Mouse (Mus musculus): ENCODE data around the gene Tpbpb. TPM values are rescaled to one million over a fixed set of nuclear protein-coding genes. Genes with fewer than 3 reads are reported as not detected.

Gene Tpbpb
- polyA plus RNA-seq (2017; shearing (Covaris generic)): not detected

GRCm38 (mm10) chr13:60904780-60905179 is at the start of gene Tpbpb:
Tpbpb (minus strand) TSS chr13:60904880.

GRCm38 (mm10) chr13:60941884-60942283 is 37.2 kb upstream of the Tpbpb start, which contains the start of gene Tpbpa:
Tpbpa (minus strand) TSS chr13:60941984.

GRCm38 (mm10) chr13:60936500-60936901 is 31.8 kb upstream of the Tpbpb start, which contains the start of the genes Gm49391 and Ctla2a:
Gm49391 (minus strand) TSS chr13:60936571.
Ctla2a (minus strand) TSS chr13:60936625.

GRCm38 (mm10) chr13:60935490-60935889 is 30.8 kb upstream of the Tpbpb start, which contains the start of gene Gm49393:
Gm49393 (minus strand) TSS chr13:60935590.

GRCm38 (mm10) chr13:60897328-60897727 is 7.4 kb downstream of the Tpbpb start, which contains the start of gene Ctla2b:
Ctla2b (minus strand) TSS chr13:60897447.

GRCm38 (mm10) chr13:60896794-60897193 is 7.9 kb downstream of the Tpbpb start, which contains the start of gene Gm49392:
Gm49392 (minus strand) TSS chr13:60896894.

GRCm38 (mm10) chr13:60864281-60864680 is 40.4 kb downstream of the Tpbpb start, which contains the start of gene 4930486L24Rik:
4930486L24Rik (minus strand) TSS chr13:60864475.

Other genes starting within 250 kb of the Tpbpb start
- gene BC051665, start 118.5 kb downstream of the Tpbpb start, polyA plus RNA-seq (2017; shearing (Covaris generic)): not detected
- gene Ctsll3, start 102.0 kb downstream of the Tpbpb start, polyA plus RNA-seq (2017; shearing (Covaris generic)): not detected
- gene 4930486L24Rik, start 40.4 kb downstream of the Tpbpb start, polyA plus RNA-seq (2017; shearing (Covaris generic)): 2.0 TPM
- not detected for gene Gm49392, start 8.0 kb downstream of the Tpbpb start, polyA plus RNA-seq (2017; shearing (Covaris generic))
- gene Ctla2b, start 7.4 kb downstream of the Tpbpb start, polyA plus RNA-seq (2017; shearing (Covaris generic)): 8.4 TPM
- not detected for gene Gm49393, start 30.7 kb upstream of the Tpbpb start, polyA plus RNA-seq (2017; shearing (Covaris generic))
- gene Gm49391, start 31.7 kb upstream of the Tpbpb start, polyA plus RNA-seq (2017; shearing (Covaris generic)): not detected
- gene Ctla2a, start 31.7 kb upstream of the Tpbpb start, polyA plus RNA-seq (2017; shearing (Covaris generic)): 39.0 TPM
- gene Tpbpa, start 37.1 kb upstream of the Tpbpb start, polyA plus RNA-seq (2017; shearing (Covaris generic)): not detected
- not detected for gene Ctsj, start 101.1 kb upstream of the Tpbpb start, polyA plus RNA-seq (2017; shearing (Covaris generic))
- not detected for gene Ctsq, start 135.8 kb upstream of the Tpbpb start, polyA plus RNA-seq (2017; shearing (Covaris generic))

All from inflammation-experienced regulatory T-cells, adult 16 weeks (primary cell).